Mouse (Mus musculus): ENCODE data around the gene Fam214a. TPM values are rescaled to one million over a fixed set of nuclear protein-coding genes. Genes with fewer than 3 reads are reported as not detected.

Fam214a gene
- polyA plus RNA-seq, 1 experiment from 2014 or later, result 14.3 TPM

GRCm38 (mm10) chr9:75040566-75040965, 87.9 kb downstream of the Fam214a start:
- Histone ChIP-seq H3K9me3 (ENCODE audit: control insufficient read depth, low read length) (no peaks in the 10 kb centered on the region), H3K36me3 (ENCODE audit: control insufficient read depth, insufficient read depth, low read length) (peaks cover 25% of the 10 kb centered on the region), H3K9ac (ENCODE audit: low read length) (no peak overlapping the region), H3K4me2 (ENCODE audit: low read length) (no peak overlapping the region), H3K27me3 (ENCODE audit: control insufficient read depth, insufficient read depth, low read length) (no peaks in the 10 kb centered on the region), H3K4me3 (ENCODE audit: control insufficient read depth in 1 of 2, insufficient read depth in 1 of 2, low read depth in 1 of 2, low read length in 2 of 2) (no peak overlapping the region), H3K27ac (replicated peaks in 1 of 2; ENCODE audit: control insufficient read depth in 1 of 2, insufficient read depth in 1 of 2, low read depth in 2 of 2, low read length in 2 of 2) (no peak overlapping the region), H3K4me1 (ENCODE audit: control insufficient read depth in 2 of 2, insufficient read depth in 2 of 2, low read length in 2 of 2) (peaks cover 0 to 7% of the 10 kb centered on the region in 2 experiments; a peak in 3 of 4 replicates)
- WGBS, result 87% methylated on average over 2 of the region's 2 CpGs
- ATAC-seq (ENCODE audit: insufficient number of reproducible peaks, insufficient read depth, low FRiP score, low read depth), result no peak

GRCm38 (mm10) chr9:75041840-75042525, 89.3 kb downstream of the Fam214a start:
- no peaks in the 10 kb centered on the region for H3K27me3 ChIP-seq (ENCODE audit: control insufficient read depth, insufficient read depth, low read length)
- no peak for ATAC-seq (ENCODE audit: insufficient number of reproducible peaks, insufficient read depth, low FRiP score, low read depth)
- no peak overlapping the region for H3K27ac ChIP-seq (replicated peaks in 1 of 2; ENCODE audit: control insufficient read depth in 1 of 2, insufficient read depth in 1 of 2, low read depth in 2 of 2, low read length in 2 of 2)
- no peak overlapping the region for H3K4me2 ChIP-seq (ENCODE audit: low read length)
- H3K4me3 ChIP-seq (ENCODE audit: control insufficient read depth in 1 of 2, insufficient read depth in 1 of 2, low read depth in 1 of 2, low read length in 2 of 2), result no peak overlapping the region
- WGBS, result 80% methylated on average over 2 of the region's 2 CpGs
- H3K9ac ChIP-seq (ENCODE audit: low read length), result no peak overlapping the region
- peaks cover 34% of the 10 kb centered on the region for H3K36me3 ChIP-seq (ENCODE audit: control insufficient read depth, insufficient read depth, low read length)
- H3K9me3 ChIP-seq (ENCODE audit: control insufficient read depth, low read length), result no peaks in the 10 kb centered on the region
- peaks cover 0 to 7% of the 10 kb centered on the region in 2 experiments; a peak in 3 of 4 replicates for H3K4me1 ChIP-seq (ENCODE audit: control insufficient read depth in 2 of 2, insufficient read depth in 2 of 2, low read length in 2 of 2)

DNA sequence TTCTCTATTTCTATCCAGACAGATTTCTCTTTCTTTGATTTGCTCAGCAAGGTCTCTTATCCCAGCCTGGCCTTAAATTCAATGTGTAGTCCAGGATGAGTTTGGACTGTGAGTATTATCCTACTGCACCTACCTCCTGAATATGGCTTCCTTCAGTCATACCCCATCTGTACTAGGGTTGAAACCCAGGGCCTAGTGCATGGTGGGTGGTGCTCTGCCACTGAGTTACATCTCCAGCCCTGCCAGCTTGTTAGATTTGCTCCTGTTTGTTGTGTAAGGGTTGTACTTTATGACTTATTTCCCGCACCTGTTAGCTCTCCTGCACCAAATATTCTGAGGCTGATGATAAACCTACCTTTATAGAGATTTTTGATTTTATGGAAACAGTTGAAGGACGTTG, 90.5 kb downstream of the Fam214a start:
- H3K4me2 ChIP-seq (ENCODE audit: low read length), result no peak overlapping the region
- peaks cover 0 to 9% of the 10 kb centered on the region in 2 experiments; a peak in 2 of 4 replicates for H3K4me1 ChIP-seq (ENCODE audit: control insufficient read depth in 2 of 2, insufficient read depth in 2 of 2, low read length in 2 of 2)
- H3K36me3 ChIP-seq (ENCODE audit: control insufficient read depth, insufficient read depth, low read length), result peaks cover 38% of the 10 kb centered on the region
- H3K27ac ChIP-seq (replicated peaks in 1 of 2; ENCODE audit: control insufficient read depth in 1 of 2, insufficient read depth in 1 of 2, low read depth in 2 of 2, low read length in 2 of 2), result no peak overlapping the region
- H3K9ac ChIP-seq (ENCODE audit: low read length), result no peak overlapping the region
- H3K27me3 ChIP-seq (ENCODE audit: control insufficient read depth, insufficient read depth, low read length), result no peaks in the 10 kb centered on the region
- H3K4me3 ChIP-seq (ENCODE audit: control insufficient read depth in 1 of 2, insufficient read depth in 1 of 2, low read depth in 1 of 2, low read length in 2 of 2), result no peak overlapping the region
- ATAC-seq (ENCODE audit: insufficient number of reproducible peaks, insufficient read depth, low FRiP score, low read depth), result no peak
- 93% methylated on average over 2 of the region's 2 CpGs for WGBS
- no peaks in the 10 kb centered on the region for H3K9me3 ChIP-seq (ENCODE audit: control insufficient read depth, low read length)

- Histone ChIP-seq H3K9ac (ENCODE audit: low read length) (no peak overlapping the region), H3K36me3 (ENCODE audit: control insufficient read depth, insufficient read depth, low read length) (peaks cover 27% of the 10 kb centered on the region), H3K27me3 (ENCODE audit: control insufficient read depth, insufficient read depth, low read length) (no peaks in the 10 kb centered on the region), H3K27ac (replicated peaks in 1 of 2; ENCODE audit: control insufficient read depth in 1 of 2, insufficient read depth in 1 of 2, low read depth in 2 of 2, low read length in 2 of 2) (no peak overlapping the region), H3K4me1 (ENCODE audit: control insufficient read depth in 2 of 2, insufficient read depth in 2 of 2, low read length in 2 of 2) (0 out of 4 replicates have a peak, but pooled peaks cover 0 to 4% of the 10 kb centered on the region in 2 experiments), H3K4me3 (ENCODE audit: control insufficient read depth in 1 of 2, insufficient read depth in 1 of 2, low read depth in 1 of 2, low read length in 2 of 2) (no peak overlapping the region), H3K4me2 (ENCODE audit: low read length) (no peak overlapping the region), H3K9me3 (ENCODE audit: control insufficient read depth, low read length) (no peaks in the 10 kb centered on the region)
- no peak for ATAC-seq (ENCODE audit: insufficient number of reproducible peaks, insufficient read depth, low FRiP score, low read depth)
These were observed 94.4 kb downstream of the Fam214a start for GRCm38 (mm10) chr9:75047079-75047478.

DNA sequence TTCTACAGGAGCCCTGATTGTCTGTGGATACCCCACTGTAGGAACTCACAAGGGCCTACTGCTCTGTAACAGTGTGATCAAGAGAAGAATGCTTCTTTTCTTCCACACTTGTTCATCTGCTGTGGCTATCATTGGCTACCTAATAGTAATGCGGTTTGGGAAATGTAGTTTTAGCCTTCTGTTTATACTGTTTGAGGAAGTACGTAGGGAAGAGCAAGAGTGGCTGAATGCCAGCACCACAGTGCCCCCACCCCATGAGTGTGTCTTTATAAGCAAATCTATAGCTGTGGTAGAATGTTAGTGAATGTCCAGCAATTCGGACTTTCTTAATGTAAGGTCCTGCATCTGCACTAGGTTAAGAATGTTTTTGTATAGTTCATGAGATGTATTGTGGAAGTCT, 96.4 kb downstream of the Fam214a start:
- H3K27me3 ChIP-seq (ENCODE audit: control insufficient read depth, insufficient read depth, low read length), result no peaks in the 10 kb centered on the region
- no peak overlapping the region for H3K9ac ChIP-seq (ENCODE audit: low read length)
- no peak for ATAC-seq (ENCODE audit: insufficient number of reproducible peaks, insufficient read depth, low FRiP score, low read depth)
- no peak overlapping the region for H3K27ac ChIP-seq (replicated peaks in 1 of 2; ENCODE audit: control insufficient read depth in 1 of 2, insufficient read depth in 1 of 2, low read depth in 2 of 2, low read length in 2 of 2)
- H3K4me2 ChIP-seq (ENCODE audit: low read length), result no peak overlapping the region
- WGBS, result 76% methylated on average over 3 of the region's 3 CpGs
- 0 out of 4 replicates have a peak, but pooled peaks cover 0 to 4% of the 10 kb centered on the region in 2 experiments for H3K4me1 ChIP-seq (ENCODE audit: control insufficient read depth in 2 of 2, insufficient read depth in 2 of 2, low read length in 2 of 2)
- no peaks in the 10 kb centered on the region for H3K9me3 ChIP-seq (ENCODE audit: control insufficient read depth, low read length)
- H3K4me3 ChIP-seq (ENCODE audit: control insufficient read depth in 1 of 2, insufficient read depth in 1 of 2, low read depth in 1 of 2, low read length in 2 of 2), result no peak overlapping the region
- H3K36me3 ChIP-seq (ENCODE audit: control insufficient read depth, insufficient read depth, low read length), result peaks cover 19% of the 10 kb centered on the region

DNA sequence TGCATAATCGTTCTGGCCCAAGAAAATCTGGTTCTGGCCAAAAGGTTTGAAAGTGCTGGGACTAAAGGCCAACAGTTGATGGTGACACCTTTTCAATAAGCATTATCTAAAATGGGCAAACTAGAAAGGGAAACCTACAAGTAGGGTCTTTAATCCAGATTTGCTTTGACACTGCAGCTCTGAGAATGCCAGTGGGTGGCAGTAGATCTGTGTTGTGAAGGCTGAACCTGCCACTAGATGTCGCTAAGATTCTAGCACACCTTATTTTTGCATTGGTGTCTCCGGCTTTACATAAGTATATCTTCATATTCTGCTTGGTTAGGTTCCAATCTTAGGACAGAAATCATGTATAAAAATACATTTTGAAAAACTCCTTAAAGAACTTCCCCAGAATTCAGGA, 97.3 kb downstream of the Fam214a start:
- Histone ChIP-seq H3K27me3 (ENCODE audit: control insufficient read depth, insufficient read depth, low read length) (no peaks in the 10 kb centered on the region), H3K9ac (ENCODE audit: low read length) (no peak overlapping the region), H3K27ac (replicated peaks in 1 of 2; ENCODE audit: control insufficient read depth in 1 of 2, insufficient read depth in 1 of 2, low read depth in 2 of 2, low read length in 2 of 2) (no peak overlapping the region), H3K4me2 (ENCODE audit: low read length) (no peak overlapping the region), H3K36me3 (ENCODE audit: control insufficient read depth, insufficient read depth, low read length) (peaks cover 22% of the 10 kb centered on the region), H3K9me3 (ENCODE audit: control insufficient read depth, low read length) (no peaks in the 10 kb centered on the region), H3K4me1 (ENCODE audit: control insufficient read depth in 2 of 2, insufficient read depth in 2 of 2, low read length in 2 of 2) (0 out of 4 replicates have a peak, but pooled peaks cover 0 to 4% of the 10 kb centered on the region in 2 experiments), H3K4me3 (ENCODE audit: control insufficient read depth in 1 of 2, insufficient read depth in 1 of 2, low read depth in 1 of 2, low read length in 2 of 2) (no peak overlapping the region)
- no peak for ATAC-seq (ENCODE audit: insufficient number of reproducible peaks, insufficient read depth, low FRiP score, low read depth)
- WGBS, result 27% methylated on average over 3 of the region's 3 CpGs

DNA sequence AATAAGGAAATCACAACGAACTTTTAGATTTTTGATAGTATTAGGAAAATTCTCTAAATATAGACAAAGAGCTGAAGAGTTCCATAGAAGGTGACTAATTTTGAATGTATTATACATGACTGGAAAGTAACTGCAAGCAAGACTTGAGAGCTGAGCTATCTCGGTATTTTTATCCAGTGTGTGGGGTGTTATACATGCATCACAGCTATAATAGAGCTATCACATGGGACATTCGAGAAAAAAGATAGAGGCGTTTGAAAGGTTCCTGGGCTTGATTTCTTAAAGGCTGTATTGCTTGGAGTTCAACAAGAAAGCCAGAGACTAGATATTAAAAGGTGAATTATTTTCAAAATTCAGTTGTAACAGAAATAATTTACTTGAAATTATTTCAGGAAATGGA, 99.2 kb downstream of the Fam214a start:
- WGBS, result 66% methylated on average over 4 of the region's 4 CpGs
- 0 out of 4 replicates have a peak, but pooled peaks cover 0 to 4% of the 10 kb centered on the region in 2 experiments for H3K4me1 ChIP-seq (ENCODE audit: control insufficient read depth in 2 of 2, insufficient read depth in 2 of 2, low read length in 2 of 2)
- peaks cover 20% of the 10 kb centered on the region for H3K36me3 ChIP-seq (ENCODE audit: control insufficient read depth, insufficient read depth, low read length)
- H3K4me3 ChIP-seq (ENCODE audit: control insufficient read depth in 1 of 2, insufficient read depth in 1 of 2, low read depth in 1 of 2, low read length in 2 of 2), result no peak overlapping the region
- no peak overlapping the region for H3K9ac ChIP-seq (ENCODE audit: low read length)
- H3K27ac ChIP-seq (replicated peaks in 1 of 2; ENCODE audit: control insufficient read depth in 1 of 2, insufficient read depth in 1 of 2, low read depth in 2 of 2, low read length in 2 of 2), result no peak overlapping the region
- H3K9me3 ChIP-seq (ENCODE audit: control insufficient read depth, low read length), result no peaks in the 10 kb centered on the region
- ATAC-seq (ENCODE audit: insufficient number of reproducible peaks, insufficient read depth, low FRiP score, low read depth), result no peak
- no peaks in the 10 kb centered on the region for H3K27me3 ChIP-seq (ENCODE audit: control insufficient read depth, insufficient read depth, low read length)
- no peak overlapping the region for H3K4me2 ChIP-seq (ENCODE audit: low read length)

DNA sequence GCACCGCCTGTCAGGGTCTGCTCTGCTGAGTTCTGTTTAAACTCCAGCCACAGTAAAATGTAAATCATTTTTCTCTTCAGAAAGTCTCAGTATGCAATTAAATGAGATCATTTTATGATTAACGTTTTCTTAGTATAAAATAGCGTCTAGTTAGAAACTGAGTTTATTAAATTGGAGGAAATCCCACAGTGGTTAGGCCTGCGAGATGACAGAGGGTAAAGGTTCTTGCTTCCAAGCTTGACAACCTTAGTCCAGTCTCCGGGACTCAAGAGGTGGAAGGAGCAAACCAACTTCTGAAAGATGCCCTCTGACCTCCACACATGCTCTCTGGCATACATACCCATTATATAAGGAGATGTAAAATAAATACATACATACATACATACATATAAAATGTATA, 102.4 kb downstream of the Fam214a start:
- Histone ChIP-seq H3K9ac (ENCODE audit: low read length) (no peak overlapping the region), H3K9me3 (ENCODE audit: control insufficient read depth, low read length) (no peaks in the 10 kb centered on the region), H3K27me3 (ENCODE audit: control insufficient read depth, insufficient read depth, low read length) (no peaks in the 10 kb centered on the region), H3K27ac (replicated peaks in 1 of 2; ENCODE audit: control insufficient read depth in 1 of 2, insufficient read depth in 1 of 2, low read depth in 2 of 2, low read length in 2 of 2) (no peak overlapping the region), H3K36me3 (ENCODE audit: control insufficient read depth, insufficient read depth, low read length) (peaks cover 44% of the 10 kb centered on the region), H3K4me2 (ENCODE audit: low read length) (no peak overlapping the region), H3K4me3 (ENCODE audit: control insufficient read depth in 1 of 2, insufficient read depth in 1 of 2, low read depth in 1 of 2, low read length in 2 of 2) (no peak overlapping the region), H3K4me1 (ENCODE audit: control insufficient read depth in 2 of 2, insufficient read depth in 2 of 2, low read length in 2 of 2) (no peaks in the 10 kb centered on the region)
- no peak for ATAC-seq (ENCODE audit: insufficient number of reproducible peaks, insufficient read depth, low FRiP score, low read depth)
- WGBS, result 91% methylated on average over 5 of the region's 5 CpGs

Measured in heart, embryonic 14.5 days (tissue).